Mouse (Mus musculus) forebrain, postnatal 0 days (tissue): ENCODE measurements at regions not wholly inside any gene's neighbourhood (a gene's known extent, or its start where the extent isn't known, plus 50 kb on each side); places are given as distances from the start of the nearest gene placed in this dataset.

Experiments used
- ATAC-seq: fragments of 200-750 bp; cut with Nextera tagmentation; 2 replicates; pipeline ENCODE4 v1.8.0; 2017; ENCODE audit warnings: mild to moderate bottlenecking, moderate library complexity
- DNase-seq: peaks from one replicate; pipeline ENCODE4 v3.0.0-alpha.2; 2015
- H3K27ac ChIP-seq: fragments of 300-500 bp; sonication (generic); 2 replicates; pipeline ENCODE4 v1.5.1; 2014; ENCODE audit warnings: low read depth, mild to moderate bottlenecking, antibody characterized with exemption, low read length, moderate library complexity, mixed read lengths
- H3K27me3 ChIP-seq: fragments of 300-500 bp; sonication (generic); 2 replicates; pipeline ENCODE4 v1.6.1; 2014; ENCODE audit warnings: mild to moderate bottlenecking, low read length, mixed read lengths; ENCODE audit not compliant: insufficient read depth
- H3K36me3 ChIP-seq: fragments of 300-500 bp; sonication (generic); 2 replicates; pipeline ENCODE4 v1.6.1; 2014; ENCODE audit warnings: mild to moderate bottlenecking, moderate library complexity; ENCODE audit not compliant: insufficient read depth
- H3K4me1 ChIP-seq: fragments of 300-500 bp; sonication (generic); 2 replicates; pipeline ENCODE4 v1.6.1; 2014; ENCODE audit warnings: antibody characterized with exemption; ENCODE audit not compliant: insufficient read depth
- H3K4me2 ChIP-seq: fragments of 300-500 bp; sonication (generic); 2 replicates; pipeline ENCODE4 v1.6.1; 2014; ENCODE audit warnings: low read depth, mild to moderate bottlenecking, moderate library complexity
- H3K4me3 ChIP-seq: fragments of 300-500 bp; sonication (generic); 2 replicates; pipeline ENCODE4 v1.5.1; 2014; ENCODE audit warnings: low read depth, low read length, mixed read lengths
- H3K9ac ChIP-seq: fragments of 300-500 bp; sonication (generic); 2 replicates; pipeline ENCODE4 v1.6.1; 2014; ENCODE audit warnings: mild to moderate bottlenecking
- H3K9me3 ChIP-seq: fragments of 300-500 bp; sonication (generic); 2 replicates; pipeline ENCODE4 v1.6.1; 2016; ENCODE audit warnings: low read length
- CTCF ChIP-seq: sonication (generic); IDR thresholded peaks from 2 replicates; pipeline ENCODE4 v1.5.1; 2016; ENCODE audit warnings: antibody characterized with exemption, control low read depth, low read depth
- WGBS: fragments of 180-500 bp; shearing (Covaris S2); extraction: QIAGEN DNeasy Blood & Tissue Kit; methylation state at CpG from one replicate; pipeline ENCODE4 v1.1.7; 2014; 5-methylcytosine and 5-hydroxymethylcytosine counted together

GRCm38 (mm10) chr13:107168599-107169149, 146.7 kb upstream of the Kif2a start:
- Histone ChIP-seq H3K9ac (peak overlapping the region; percentile 26; the same call in 1 of the 2 replicates), H3K4me3 (peak overlapping the region; percentile 25), H3K9me3 (no peaks in the 10 kb centered on the region), H3K27me3 (no peaks in the 10 kb centered on the region), H3K4me1 (peaks cover 14% of the 10 kb centered on the region), H3K36me3 (no peaks in the 10 kb centered on the region), H3K4me2 (peak overlapping the region; percentile 56), H3K27ac (peak overlapping the region; percentile 54)
- TF ChIP-seq CTCF = no peak
- 1% methylated on average over 15 of the region's 15 CpGs for WGBS
- DNase-seq (peak; percentile 75), ATAC-seq (peak; percentile 89)

GRCm38 (mm10) chr13:107167856-107168598, 146.1 kb upstream of the Kif2a start:
- Histone ChIP-seq H3K9me3 (no peaks in the 10 kb centered on the region), H3K36me3 (no peaks in the 10 kb centered on the region), H3K9ac (no peak overlapping the region), H3K27me3 (no peaks in the 10 kb centered on the region), H3K4me3 (peak overlapping the region; percentile 25), H3K27ac (peak overlapping the region; percentile 54), H3K4me1 (peaks cover 14% of the 10 kb centered on the region), H3K4me2 (peak overlapping the region; percentile 56)
- no peak for TF ChIP-seq CTCF
- no peak for DNase-seq
- ATAC-seq = peak; percentile 64
- WGBS = 29% methylated on average over 10 of the region's 10 CpGs

GRCm38 (mm10) chr13:107151548-107151947, 129.6 kb upstream of the Kif2a start:
- 44% methylated on average over 5 of the region's 5 CpGs for WGBS
- no peak overlapping the region for H3K9ac ChIP-seq
- ATAC-seq (peak; percentile 59; the same call in 1 of the 2 replicates), DNase-seq (no peak)
- no peak overlapping the region for H3K4me3 ChIP-seq
- H3K4me1 ChIP-seq = no peaks in the 10 kb centered on the region
- H3K36me3 ChIP-seq = no peaks in the 10 kb centered on the region
- H3K4me2 ChIP-seq = no peak overlapping the region
- no peak overlapping the region for H3K27ac ChIP-seq
- no peaks in the 10 kb centered on the region for H3K27me3 ChIP-seq
- no peak for TF ChIP-seq CTCF
- H3K9me3 ChIP-seq = no peaks in the 10 kb centered on the region

GRCm38 (mm10) chr13:107141209-107141608, 119.3 kb upstream of the Kif2a start:
- no peaks in the 10 kb centered on the region for H3K36me3 ChIP-seq
- DNase-seq = no peak
- no peak for TF ChIP-seq CTCF
- H3K4me3 ChIP-seq = no peak overlapping the region
- no peak overlapping the region for H3K27ac ChIP-seq
- no peaks in the 10 kb centered on the region for H3K4me1 ChIP-seq
- no peak overlapping the region for H3K9ac ChIP-seq
- ATAC-seq = no peak
- 43% methylated on average over 4 of the region's 4 CpGs for WGBS
- no peak overlapping the region for H3K4me2 ChIP-seq
- H3K9me3 ChIP-seq = no peaks in the 10 kb centered on the region
- no peaks in the 10 kb centered on the region for H3K27me3 ChIP-seq

- H3K9me3 ChIP-seq = no peaks in the 10 kb centered on the region
- DNase-seq (no peak), ATAC-seq (no peak)
- H3K4me2 ChIP-seq = no peak overlapping the region
- no peak overlapping the region for H3K9ac ChIP-seq
- H3K27me3 ChIP-seq = no peaks in the 10 kb centered on the region
- no peaks in the 10 kb centered on the region for H3K36me3 ChIP-seq
- H3K4me1 ChIP-seq = no peaks in the 10 kb centered on the region
- TF ChIP-seq CTCF = no peak
- H3K4me3 ChIP-seq = no peak overlapping the region
- no peak overlapping the region for H3K27ac ChIP-seq
Measured at GRCm38 (mm10) chr13:107134125-107134524, 112.2 kb upstream of the Kif2a start.

- Histone ChIP-seq H3K36me3 (no peaks in the 10 kb centered on the region), H3K4me2 (no peak overlapping the region), H3K27me3 (no peaks in the 10 kb centered on the region), H3K9ac (no peak overlapping the region), H3K9me3 (no peaks in the 10 kb centered on the region), H3K4me3 (no peak overlapping the region), H3K27ac (peak overlapping the region; percentile 40; the same call in 1 of the 2 replicates), H3K4me1 (no peaks in the 10 kb centered on the region)
- DNase-seq = peak; percentile 81
- ATAC-seq = peak; percentile 89
- WGBS = 82% methylated on average over 7 of the region's 7 CpGs
- TF ChIP-seq CTCF = no peak
Measured at GRCm38 (mm10) chr13:107126636-107127035, 104.7 kb upstream of the Kif2a start.

- Histone ChIP-seq H3K4me1 (no peaks in the 10 kb centered on the region), H3K9ac (no peak overlapping the region), H3K27me3 (no peaks in the 10 kb centered on the region), H3K4me3 (no peak overlapping the region), H3K27ac (no peak overlapping the region), H3K36me3 (no peaks in the 10 kb centered on the region), H3K9me3 (no peaks in the 10 kb centered on the region), H3K4me2 (no peak overlapping the region)
- DNase-seq (no peak), ATAC-seq (no peak)
- WGBS = 73% methylated on average over 8 of the region's 8 CpGs
- no peak for TF ChIP-seq CTCF
Measured at GRCm38 (mm10) chr13:107124130-107124668, 102.3 kb upstream of the Kif2a start.
